Mouse (Mus musculus): ENCODE measurements around the gene Hist2h2ab. TPM values are rescaled to one million over a fixed set of nuclear protein-coding genes. Genes with fewer than 3 reads are reported as not detected.
"Not testable (repeated sequence)": the region's sequence is repeated elsewhere in the genome, so short reads cannot be mapped to it uniquely, and the experiment has no call there.

Gene Hist2h2ab
- polyA plus RNA-seq, 1 experiment from 2014 or later = 0.98 TPM

DNA sequence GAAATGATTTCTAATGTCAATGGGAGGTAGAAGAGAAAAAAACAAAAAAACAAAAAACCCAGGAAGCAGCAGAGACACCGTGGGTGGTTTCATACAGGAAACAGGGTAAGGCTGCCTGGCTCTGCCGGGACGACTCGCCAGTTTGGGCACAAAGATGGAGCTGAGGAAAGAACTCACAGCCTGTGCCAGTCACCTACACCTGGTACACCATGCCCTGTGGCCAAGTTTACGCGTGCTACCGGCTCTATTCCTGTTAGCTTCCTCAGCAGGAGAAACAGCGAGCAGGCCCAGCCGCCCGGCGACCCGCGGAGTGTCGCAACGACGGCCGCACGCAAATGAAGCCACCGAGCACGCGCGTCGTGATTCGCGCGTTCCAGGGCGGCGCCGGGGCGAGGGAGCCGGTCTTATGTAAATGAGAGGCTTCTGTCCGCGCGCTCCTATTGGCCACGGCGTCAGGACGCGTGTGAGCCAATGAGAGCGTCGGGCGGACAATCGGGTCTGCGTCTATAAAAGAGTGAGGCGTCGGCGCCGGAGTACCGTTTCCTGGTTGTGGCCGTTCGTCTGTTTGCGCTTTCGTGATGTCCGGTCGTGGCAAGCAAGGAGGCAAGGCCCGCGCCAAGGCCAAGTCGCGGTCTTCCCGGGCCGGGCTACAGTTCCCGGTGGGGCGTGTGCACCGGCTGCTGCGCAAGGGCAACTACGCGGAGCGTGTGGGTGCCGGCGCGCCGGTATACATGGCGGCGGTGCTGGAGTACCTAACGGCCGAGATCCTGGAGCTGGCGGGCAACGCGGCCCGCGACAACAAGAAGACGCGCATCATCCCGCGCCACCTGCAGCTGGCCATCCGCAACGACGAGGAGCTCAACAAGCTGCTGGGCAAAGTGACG, 25.6 kb downstream of the Hist2h2ab start, which contains the start of gene Hist2h2aa1:
Hist2h2aa1 (plus strand) TSS at position 495 of the 884 bp plus-strand sequence.
- WGBS = under 1% methylated on average over 44 of the region's 88 CpGs
- peaks cover 41% of the 10 kb centered on the region for H3K4me1 ChIP-seq

GRCm38 (mm10) chr3:96246018-96246417, 26.4 kb downstream of the Hist2h2ab start:
- Histone ChIP-seq H3K27ac (replicated peaks) (peak overlapping the region; percentile 80), H3K4me3 (peak overlapping the region; percentile 47), H3K4me1 (peaks cover 35% of the 10 kb centered on the region)
- not testable (repeated sequence) for H3K27me3 ChIP-seq (ENCODE audit: low read depth, poor library complexity, severe bottlenecking); DNase-seq (ENCODE audit: low spot score); H3K36me3 ChIP-seq; H3K9me3 ChIP-seq (replicated peaks)
- under 1% methylated on average over 10 of the region's 21 CpGs for WGBS

More for the DNA sequence above, 25.6 kb downstream of the Hist2h2ab start, which contains the start of gene Hist2h2aa1:
- Histone ChIP-seq H3K27ac (replicated peaks) (peak within 1 kb of the TSS; percentile 98), H3K4me3 (peak within 1 kb of the TSS; percentile 62)
- peak; percentile 81 for DNase-seq (ENCODE audit: low spot score)
- H3K27me3 ChIP-seq (ENCODE audit: low read depth, poor library complexity, severe bottlenecking); H3K36me3 ChIP-seq; H3K9me3 ChIP-seq (replicated peaks): not testable (repeated sequence)

- peaks cover 34% of the 10 kb centered on the region for H3K4me1 ChIP-seq
- 3% methylated on average over 12 of the region's 47 CpGs for WGBS
Observed at GRCm38 (mm10) chr3:96246427-96246856, 26.8 kb downstream of the Hist2h2ab start, which contains the start of gene Hist2h3c1. Gene Hist2h3c1, plus strand, starts transcription at chr3:96246685.

DNA sequence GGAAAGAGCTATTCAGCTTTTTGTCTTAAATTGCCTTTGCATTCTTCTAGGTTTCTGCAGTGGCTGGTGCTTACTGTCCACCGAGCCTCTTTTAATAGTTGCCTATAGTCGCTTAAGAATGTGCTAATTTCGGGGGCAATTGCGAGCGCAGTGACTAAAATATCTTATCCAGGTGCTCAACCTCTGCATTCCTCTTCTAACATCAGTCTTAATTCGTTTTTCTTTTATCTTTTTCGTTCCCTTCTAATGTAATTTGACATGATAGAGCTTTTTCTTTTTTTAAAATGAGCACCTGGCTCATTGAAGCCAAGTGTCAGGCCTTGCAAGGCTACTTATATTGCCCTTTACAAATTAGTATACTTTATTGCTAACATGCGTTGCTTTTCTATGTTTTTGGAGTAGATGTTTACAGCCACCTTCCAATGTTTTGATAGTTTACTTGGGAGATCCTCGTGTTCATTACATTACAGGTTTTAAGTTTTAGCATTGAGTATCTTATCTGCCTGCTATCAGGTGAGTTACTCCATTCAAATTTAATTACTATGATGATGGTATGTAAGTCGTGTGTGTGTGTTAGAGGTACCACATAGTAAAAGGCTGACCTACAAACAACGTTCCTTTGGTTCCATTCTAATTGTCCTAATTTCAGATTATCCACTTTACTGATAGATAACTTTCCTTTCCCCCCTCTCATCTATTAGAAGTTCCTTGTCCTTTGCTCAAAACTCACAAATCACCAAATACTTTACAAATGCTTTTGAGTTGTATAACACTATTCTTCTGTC, 27.9 kb downstream of the Hist2h2ab start:
- Histone ChIP-seq H3K27ac (replicated peaks) (peak overlapping the region; percentile 89), H3K27me3 (ENCODE audit: low read depth, poor library complexity, severe bottlenecking) (no peaks in the 10 kb centered on the region), H3K9me3 (replicated peaks) (no peaks in the 10 kb centered on the region), H3K4me1 (peaks cover 34% of the 10 kb centered on the region), H3K36me3 (no peaks in the 10 kb centered on the region), H3K4me3 (peak overlapping the region; percentile 61)
- peak; percentile 42 for DNase-seq (ENCODE audit: low spot score)
- 4% methylated on average over 11 of the region's 11 CpGs for WGBS

More at GRCm38 (mm10) chr3:96246427-96246856, 26.8 kb downstream of the Hist2h2ab start, which contains the start of gene Hist2h3c1:
- Histone ChIP-seq H3K27ac (replicated peaks) (peak within 1 kb of the TSS; percentile 89), H3K4me3 (peak within 1 kb of the TSS; percentile 61)
- not testable (repeated sequence) for H3K27me3 ChIP-seq (ENCODE audit: low read depth, poor library complexity, severe bottlenecking); H3K9me3 ChIP-seq (replicated peaks); DNase-seq (ENCODE audit: low spot score); H3K36me3 ChIP-seq

GRCm38 (mm10) chr3:96248141-96249033, 28.7 kb downstream of the Hist2h2ab start:
- Histone ChIP-seq H3K36me3 (no peaks in the 10 kb centered on the region), H3K9me3 (replicated peaks) (no peaks in the 10 kb centered on the region), H3K4me3 (peak overlapping the region; percentile 61), H3K27ac (replicated peaks) (peak overlapping the region; percentile 89), H3K4me1 (peaks cover 34% of the 10 kb centered on the region), H3K27me3 (ENCODE audit: low read depth, poor library complexity, severe bottlenecking) (no peaks in the 10 kb centered on the region)
- WGBS = 60% methylated on average over 6 of the region's 6 CpGs
- DNase-seq (ENCODE audit: low spot score) = no peak

GRCm38 (mm10) chr3:96249034-96249345, 29.3 kb downstream of the Hist2h2ab start:
- Histone ChIP-seq H3K4me3 (peak overlapping the region; percentile 61), H3K9me3 (replicated peaks) (no peaks in the 10 kb centered on the region), H3K36me3 (no peaks in the 10 kb centered on the region), H3K4me1 (peaks cover 28% of the 10 kb centered on the region), H3K27ac (replicated peaks) (peak overlapping the region; percentile 89), H3K27me3 (ENCODE audit: low read depth, poor library complexity, severe bottlenecking) (no peaks in the 10 kb centered on the region)
- 52% methylated on average over 4 of the region's 4 CpGs for WGBS
- DNase-seq (ENCODE audit: low spot score) = no peak

- H3K9me3 ChIP-seq (replicated peaks) = no peaks in the 10 kb centered on the region
- no peak overlapping the region for H3K4me3 ChIP-seq
- no peaks in the 10 kb centered on the region for H3K36me3 ChIP-seq
- H3K4me1 ChIP-seq = peaks cover 23% of the 10 kb centered on the region
- DNase-seq (ENCODE audit: low spot score) = no peak
- H3K27me3 ChIP-seq (ENCODE audit: low read depth, poor library complexity, severe bottlenecking) = no peaks in the 10 kb centered on the region
- H3K27ac ChIP-seq (replicated peaks) = peak overlapping the region; percentile 13; the same call in 1 of the 2 replicates
- WGBS = 87% methylated on average over 3 of the region's 3 CpGs
Observed at GRCm38 (mm10) chr3:96250890-96251289, 31.2 kb downstream of the Hist2h2ab start.

DNA sequence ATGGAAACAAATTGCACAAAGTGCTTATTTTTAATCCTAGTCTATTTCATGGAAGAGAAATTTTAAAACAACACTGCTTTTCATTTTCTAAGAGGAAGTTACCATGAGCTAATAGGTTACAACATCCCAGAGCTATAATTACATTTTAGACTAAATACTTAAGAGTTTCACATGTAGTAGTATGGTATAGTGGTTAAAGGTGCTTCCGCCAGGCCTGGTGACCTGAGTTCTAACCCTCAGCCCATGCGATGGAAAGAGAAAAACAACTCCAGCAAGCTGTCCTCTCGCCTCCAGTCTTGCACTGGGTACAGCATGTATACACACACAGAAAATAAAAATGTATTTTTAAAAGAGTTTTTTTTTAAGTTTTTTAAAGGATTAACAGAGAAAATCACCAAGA, 32.1 kb downstream of the Hist2h2ab start:
- no peak for DNase-seq (ENCODE audit: low spot score)
- Histone ChIP-seq H3K4me3 (no peak overlapping the region), H3K36me3 (no peaks in the 10 kb centered on the region), H3K9me3 (replicated peaks) (no peaks in the 10 kb centered on the region), H3K27ac (replicated peaks) (no peak overlapping the region), H3K27me3 (ENCODE audit: low read depth, poor library complexity, severe bottlenecking) (no peaks in the 10 kb centered on the region), H3K4me1 (peaks cover 23% of the 10 kb centered on the region)
- WGBS = 84% methylated on average over 3 of the region's 3 CpGs

- Histone ChIP-seq H3K4me3 (no peak overlapping the region), H3K9me3 (replicated peaks) (no peaks in the 10 kb centered on the region), H3K27me3 (ENCODE audit: low read depth, poor library complexity, severe bottlenecking) (no peaks in the 10 kb centered on the region), H3K27ac (replicated peaks) (peak overlapping the region; percentile 56), H3K4me1 (peaks cover 6% of the 10 kb centered on the region), H3K36me3 (no peaks in the 10 kb centered on the region)
- peak; percentile 50 for DNase-seq (ENCODE audit: low spot score)
- WGBS = 53% methylated on average over 10 of the region's 10 CpGs
Observed at GRCm38 (mm10) chr3:96254683-96255355, 35.2 kb downstream of the Hist2h2ab start.

DNA sequence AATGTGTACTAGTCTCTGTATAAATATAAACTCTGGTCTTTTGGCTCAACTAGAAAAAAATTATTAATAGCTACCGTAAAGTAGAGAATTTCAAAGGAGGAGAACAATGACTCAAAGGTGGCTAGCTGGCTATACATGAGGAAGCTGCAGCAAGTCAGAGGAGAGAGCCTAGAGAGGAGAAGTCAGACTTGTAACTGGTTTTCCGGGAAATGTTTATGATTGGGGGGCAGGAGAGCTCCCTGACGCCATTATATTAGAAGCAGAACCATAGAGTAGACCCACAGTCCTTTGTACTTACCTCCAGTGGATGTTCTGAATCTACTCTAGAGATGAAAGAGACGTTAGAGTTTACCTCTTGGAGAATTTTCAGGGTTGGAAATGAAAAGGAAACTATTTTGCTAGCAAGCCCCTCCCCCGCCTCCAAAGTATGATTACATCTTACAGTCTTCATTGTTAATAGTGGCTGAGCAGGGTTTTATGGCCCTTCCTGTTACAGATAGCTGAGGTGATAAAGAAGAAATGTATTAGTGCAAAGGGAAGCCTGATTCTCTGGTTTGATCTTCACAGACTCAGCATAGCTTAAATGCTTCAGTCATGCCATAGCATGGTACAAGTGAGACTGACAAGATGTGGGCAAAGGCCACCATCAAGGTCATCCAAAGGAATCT, 36.4 kb downstream of the Hist2h2ab start:
- H3K4me3 ChIP-seq = no peak overlapping the region
- 88% methylated on average over 5 of the region's 5 CpGs for WGBS

GRCm38 (mm10) chr3:96257190-96257589, 37.5 kb downstream of the Hist2h2ab start:
- Histone ChIP-seq H3K36me3 (no peaks in the 10 kb centered on the region), H3K9me3 (replicated peaks) (no peaks in the 10 kb centered on the region), H3K4me1 (peaks cover 18% of the 10 kb centered on the region), H3K27ac (replicated peaks) (no peak overlapping the region), H3K4me3 (no peak overlapping the region), H3K27me3 (ENCODE audit: low read depth, poor library complexity, severe bottlenecking) (no peaks in the 10 kb centered on the region)
- 84% methylated on average over 3 of the region's 3 CpGs for WGBS
- no peak for DNase-seq (ENCODE audit: low spot score)

More for the DNA sequence above, 36.4 kb downstream of the Hist2h2ab start:
- Histone ChIP-seq H3K36me3 (no peaks in the 10 kb centered on the region), H3K27me3 (ENCODE audit: low read depth, poor library complexity, severe bottlenecking) (no peaks in the 10 kb centered on the region), H3K4me1 (peaks cover 7% of the 10 kb centered on the region), H3K27ac (replicated peaks) (no peak overlapping the region), H3K9me3 (replicated peaks) (no peaks in the 10 kb centered on the region)
- DNase-seq (ENCODE audit: low spot score) = no peak
